Mouse (Mus musculus): ENCODE data around the gene Mdm1.

Gene Mdm1

GRCm38 (mm10) chr10:118141018-118141883, at the start of gene Mdm1:
Mdm1 (plus strand) TSS chr10:118141811.
- in situ Hi-C loops (cut with MboI; ENCODE audit: low sequenced_read_pairs), result no loop called here

- in situ Hi-C loops (cut with MboI; ENCODE audit: low sequenced_read_pairs), result no loop called here
Measured at GRCm38 (mm10) chr10:118092745-118093144, 48.9 kb upstream of the Mdm1 start.

GRCm38 (mm10) chr10:118093728-118094127, 47.9 kb upstream of the Mdm1 start:
- in situ Hi-C loops (cut with MboI; ENCODE audit: low sequenced_read_pairs), result no loop called here

- in situ Hi-C loops (cut with MboI; ENCODE audit: low sequenced_read_pairs), result no loop called here
Measured at GRCm38 (mm10) chr10:118094853-118095252, 46.8 kb upstream of the Mdm1 start.

GRCm38 (mm10) chr10:118096223-118096622, 45.4 kb upstream of the Mdm1 start:
- in situ Hi-C loops (cut with MboI; ENCODE audit: low sequenced_read_pairs), result no loop called here

- in situ Hi-C loops (cut with MboI; ENCODE audit: low sequenced_read_pairs), result no loop called here
Measured at GRCm38 (mm10) chr10:118097898-118098297, 43.7 kb upstream of the Mdm1 start.

GRCm38 (mm10) chr10:118100570-118100969, 41.0 kb upstream of the Mdm1 start:
- in situ Hi-C loops (cut with MboI; ENCODE audit: low sequenced_read_pairs), result no loop called here

- in situ Hi-C loops (cut with MboI; ENCODE audit: low sequenced_read_pairs), result no loop called here
Measured at GRCm38 (mm10) chr10:118101056-118101455, 40.6 kb upstream of the Mdm1 start.

- in situ Hi-C loops (cut with MboI; ENCODE audit: low sequenced_read_pairs), result no loop called here
Measured at GRCm38 (mm10) chr10:118103020-118103666, 38.5 kb upstream of the Mdm1 start.

- in situ Hi-C loops (cut with MboI; ENCODE audit: low sequenced_read_pairs), result no loop called here
Measured at GRCm38 (mm10) chr10:118103906-118104305, 37.7 kb upstream of the Mdm1 start.

GRCm38 (mm10) chr10:118107031-118107430, 34.6 kb upstream of the Mdm1 start:
- in situ Hi-C loops (cut with MboI; ENCODE audit: low sequenced_read_pairs), result no loop called here

- in situ Hi-C loops (cut with MboI; ENCODE audit: low sequenced_read_pairs), result no loop called here
Measured at GRCm38 (mm10) chr10:118110006-118110920, 31.3 kb upstream of the Mdm1 start.

- in situ Hi-C loops (cut with MboI; ENCODE audit: low sequenced_read_pairs), result no loop called here
Measured at GRCm38 (mm10) chr10:118110921-118111301, 30.7 kb upstream of the Mdm1 start.

GRCm38 (mm10) chr10:118111621-118112020, 30.0 kb upstream of the Mdm1 start:
- in situ Hi-C loops (cut with MboI; ENCODE audit: low sequenced_read_pairs), result no loop called here

- in situ Hi-C loops (cut with MboI; ENCODE audit: low sequenced_read_pairs), result no loop called here
Measured at GRCm38 (mm10) chr10:118112294-118112893, 29.2 kb upstream of the Mdm1 start.

GRCm38 (mm10) chr10:118113256-118113682, 28.3 kb upstream of the Mdm1 start:
- in situ Hi-C loops (cut with MboI; ENCODE audit: low sequenced_read_pairs), result no loop called here

GRCm38 (mm10) chr10:118114271-118114670, 27.3 kb upstream of the Mdm1 start:
- in situ Hi-C loops (cut with MboI; ENCODE audit: low sequenced_read_pairs), result no loop called here

- in situ Hi-C loops (cut with MboI; ENCODE audit: low sequenced_read_pairs), result no loop called here
Measured at GRCm38 (mm10) chr10:118116456-118116855, 25.2 kb upstream of the Mdm1 start.

GRCm38 (mm10) chr10:118121047-118121936, 20.3 kb upstream of the Mdm1 start:
- in situ Hi-C loops (cut with MboI; ENCODE audit: low sequenced_read_pairs), result no loop called here

GRCm38 (mm10) chr10:118121937-118122285, 19.7 kb upstream of the Mdm1 start:
- in situ Hi-C loops (cut with MboI; ENCODE audit: low sequenced_read_pairs), result no loop called here

Data from CH12F3 (cell line).